Mouse (Mus musculus): ENCODE data around the gene Cd180. TPM values are rescaled to one million over a fixed set of nuclear protein-coding genes. Genes with fewer than 3 reads are reported as not detected.

Gene Cd180
- polyA plus RNA-seq, 1 experiment = 1.6 TPM

DNA sequence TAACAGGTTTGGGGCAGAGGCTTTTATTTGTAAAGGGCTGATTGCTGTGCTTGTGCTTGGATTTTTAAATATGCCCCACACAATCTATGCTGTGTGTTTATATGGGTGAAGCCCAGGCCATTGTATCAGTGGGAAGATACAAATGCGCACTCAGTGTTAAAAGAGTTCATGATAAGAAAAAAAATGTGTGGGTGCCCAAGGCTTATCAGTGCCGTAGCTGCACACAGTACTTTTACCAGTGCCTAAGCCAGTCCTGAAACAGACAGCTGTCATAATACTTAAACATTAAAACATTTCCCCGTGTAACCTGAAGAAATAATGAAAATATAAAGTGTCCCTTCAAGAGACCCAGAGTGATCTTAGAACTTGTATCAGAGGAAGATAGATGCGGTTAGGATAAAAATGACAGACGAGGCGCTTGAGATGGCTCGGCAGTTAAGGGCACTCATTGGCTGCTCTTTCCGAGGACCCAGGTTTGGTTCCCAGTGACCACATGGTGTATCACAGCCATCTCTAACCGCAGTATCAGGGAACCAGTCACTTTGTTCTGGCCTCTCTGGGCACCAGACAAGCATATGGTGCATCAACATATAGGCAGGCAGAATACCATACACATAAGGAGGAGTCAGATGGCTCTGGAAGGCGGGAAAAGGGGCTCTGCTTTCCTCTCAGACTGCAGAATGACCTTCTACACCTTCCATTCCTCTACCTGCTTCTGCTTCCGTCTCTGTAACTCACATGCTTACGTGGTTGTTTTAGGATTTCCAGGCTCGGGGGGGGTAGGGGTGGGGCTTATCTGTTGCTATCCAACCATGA, 46.6 kb downstream of the Cd180 start:
- DNase-seq (ENCODE audit: low spot score) = no peak

DNA sequence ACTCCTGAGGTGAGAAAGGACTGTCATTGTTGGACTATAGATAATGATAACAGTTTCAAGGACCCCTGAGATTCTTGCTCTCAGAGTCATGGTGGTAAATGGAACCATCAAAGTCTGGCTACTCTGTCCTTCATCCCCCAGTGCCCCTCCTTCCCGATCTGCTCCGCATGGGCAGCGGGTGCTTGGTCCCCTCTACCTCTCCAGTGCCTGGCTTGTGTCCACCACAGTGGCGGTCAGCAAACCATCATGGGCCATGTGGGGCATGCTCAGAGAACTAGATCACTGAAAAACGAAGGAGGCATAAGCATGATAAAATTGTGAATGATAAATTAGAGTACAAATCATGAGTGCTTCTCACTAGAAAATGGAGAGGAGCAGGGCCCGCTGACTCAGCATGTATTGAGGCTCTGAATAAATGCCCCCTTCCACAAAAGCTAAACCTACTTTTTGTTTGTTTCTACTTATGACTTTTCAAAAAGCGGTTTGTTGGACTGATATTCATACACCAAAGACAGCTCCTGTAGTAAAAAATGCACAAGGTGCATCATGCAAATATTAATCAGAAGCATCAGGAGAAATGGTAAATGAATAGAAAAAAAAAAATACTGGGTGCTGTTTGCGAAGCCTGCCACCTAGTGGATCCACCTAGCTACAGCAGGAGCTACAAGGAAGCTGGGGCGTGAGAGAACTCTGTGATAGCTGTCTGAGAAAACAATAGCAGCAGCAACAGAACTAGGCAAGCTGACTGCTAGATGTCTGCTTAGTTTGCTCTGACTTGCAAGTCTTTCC, 51.3 kb downstream of the Cd180 start:
- no peak for DNase-seq (ENCODE audit: low spot score)

DNA sequence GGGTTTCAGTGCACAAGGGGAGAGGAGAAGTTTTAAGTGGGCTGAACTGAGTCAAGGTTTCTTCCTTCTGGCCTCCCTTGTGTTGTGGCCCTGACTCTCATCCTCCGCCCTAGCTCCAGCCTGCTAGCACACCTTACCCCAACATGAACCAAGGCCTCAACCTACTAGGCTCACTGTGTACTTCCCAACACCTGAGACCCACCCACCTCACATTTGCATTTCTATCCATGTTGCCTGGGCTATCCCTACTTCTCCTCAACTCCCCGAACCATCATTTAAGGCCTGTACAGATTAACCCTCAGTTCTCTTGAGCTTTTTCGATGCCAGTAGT, 51.9 kb downstream of the Cd180 start:
- DNase-seq (ENCODE audit: low spot score) = no peak

DNA sequence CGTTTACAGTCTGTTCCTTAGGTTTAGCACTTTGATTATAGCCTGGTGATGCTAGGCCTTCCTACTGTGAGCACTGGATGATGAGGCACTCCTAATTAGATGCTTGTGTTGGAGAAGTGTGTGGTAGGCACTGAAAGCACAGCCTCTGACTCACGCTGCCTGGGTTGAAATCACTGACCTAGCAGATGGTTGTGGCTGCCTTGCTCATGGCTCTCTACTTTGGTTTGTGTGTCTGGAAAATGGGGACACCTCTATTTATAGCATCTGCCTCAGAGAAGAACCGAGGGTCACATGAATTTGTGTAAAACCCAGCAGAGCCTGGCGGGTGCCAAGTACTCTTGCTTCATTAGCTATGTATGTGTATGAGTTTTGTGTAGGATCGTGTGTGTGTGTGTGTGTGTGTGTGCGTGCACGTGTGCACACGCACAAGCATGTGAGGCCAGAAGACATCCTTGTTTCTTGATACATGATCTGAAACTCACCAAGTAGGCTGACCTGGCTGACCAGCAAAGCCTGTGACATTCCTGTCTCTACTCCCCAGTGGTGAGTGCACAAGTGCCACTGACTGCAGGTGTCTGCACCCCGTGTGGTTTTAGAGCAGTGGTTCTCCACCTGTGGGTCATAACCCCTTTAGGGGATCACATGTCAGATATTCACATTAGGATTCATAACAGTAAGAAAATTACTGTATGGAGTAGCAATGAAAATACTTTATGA, 52.4 kb downstream of the Cd180 start:
- DNase-seq (ENCODE audit: low spot score) = no peak

DNA sequence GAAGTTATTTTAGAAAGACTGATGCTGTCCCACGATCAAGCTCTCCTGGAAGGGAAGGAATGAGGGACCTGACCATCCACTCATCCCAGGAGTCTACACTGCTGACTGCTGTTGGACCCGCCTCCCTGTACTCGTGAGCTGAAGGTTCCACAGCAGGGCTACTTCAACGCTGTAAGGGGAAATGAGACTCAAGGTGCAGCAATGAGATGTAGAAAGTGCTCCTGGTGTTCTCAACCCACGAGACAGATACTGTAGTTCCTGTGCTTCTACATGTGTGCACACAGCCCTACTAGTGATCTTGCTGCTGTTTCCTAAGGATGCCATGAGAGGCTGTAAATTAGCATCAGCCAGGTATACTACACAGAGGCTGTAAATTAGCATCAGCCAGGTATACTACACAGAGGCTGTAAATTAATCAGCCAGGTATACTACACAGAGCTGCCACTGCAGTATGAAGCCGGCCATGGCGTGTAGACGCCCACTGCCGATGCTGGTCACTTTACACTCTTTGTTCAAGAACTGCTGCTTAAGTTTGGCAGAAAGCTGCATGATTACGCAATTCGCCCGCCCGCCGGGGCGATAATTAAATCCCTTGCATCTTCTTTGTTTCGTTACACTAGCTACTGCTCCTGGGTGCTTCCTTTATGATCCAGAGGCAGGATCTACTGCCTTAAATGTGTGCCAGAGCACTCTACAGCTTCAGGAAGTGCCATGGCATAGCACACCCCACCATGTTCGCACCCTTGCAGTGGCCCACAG, 53.6 kb downstream of the Cd180 start:
- DNase-seq (ENCODE audit: low spot score) = no peak

DNA sequence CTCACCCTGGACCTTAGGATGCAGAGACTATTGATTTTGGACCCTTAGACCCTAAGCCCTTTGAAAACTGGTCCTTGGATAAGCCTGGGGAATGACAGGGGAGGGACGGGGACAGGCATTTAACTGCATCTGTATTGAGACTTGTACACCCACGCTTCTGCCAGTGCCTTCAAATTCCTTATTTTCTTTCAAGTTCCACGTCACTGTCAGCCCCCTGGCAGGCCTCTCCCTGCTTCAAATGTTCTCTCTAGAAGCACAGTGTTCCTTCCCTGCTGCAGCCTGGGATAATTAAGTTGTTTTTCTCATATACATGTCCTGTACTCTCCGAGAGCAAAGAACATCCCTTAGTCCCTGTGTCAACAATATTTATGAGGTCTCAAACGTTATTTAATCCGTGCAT, 55.8 kb downstream of the Cd180 start:
- no peak for DNase-seq (ENCODE audit: low spot score)

DNA sequence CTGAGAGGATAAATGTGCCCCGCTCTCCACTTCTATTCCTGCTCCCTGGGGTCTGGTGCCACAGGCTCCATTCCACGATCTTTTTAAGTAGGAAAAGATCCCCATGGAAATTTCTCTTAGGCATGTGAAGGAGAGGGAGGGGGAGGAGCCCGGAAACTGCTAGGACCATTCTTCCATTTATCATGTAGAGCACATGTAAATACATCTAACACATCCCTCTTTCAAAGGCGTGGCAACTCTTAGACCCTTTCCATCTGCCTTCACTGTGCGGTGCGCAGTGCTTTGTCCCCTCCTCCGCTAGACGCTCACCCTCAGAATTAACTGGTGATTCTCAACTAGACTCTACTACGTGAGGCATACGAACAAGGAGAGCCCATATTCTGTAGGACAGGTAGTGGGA, 56.5 kb downstream of the Cd180 start:
- DNase-seq (ENCODE audit: low spot score) = no peak

DNA sequence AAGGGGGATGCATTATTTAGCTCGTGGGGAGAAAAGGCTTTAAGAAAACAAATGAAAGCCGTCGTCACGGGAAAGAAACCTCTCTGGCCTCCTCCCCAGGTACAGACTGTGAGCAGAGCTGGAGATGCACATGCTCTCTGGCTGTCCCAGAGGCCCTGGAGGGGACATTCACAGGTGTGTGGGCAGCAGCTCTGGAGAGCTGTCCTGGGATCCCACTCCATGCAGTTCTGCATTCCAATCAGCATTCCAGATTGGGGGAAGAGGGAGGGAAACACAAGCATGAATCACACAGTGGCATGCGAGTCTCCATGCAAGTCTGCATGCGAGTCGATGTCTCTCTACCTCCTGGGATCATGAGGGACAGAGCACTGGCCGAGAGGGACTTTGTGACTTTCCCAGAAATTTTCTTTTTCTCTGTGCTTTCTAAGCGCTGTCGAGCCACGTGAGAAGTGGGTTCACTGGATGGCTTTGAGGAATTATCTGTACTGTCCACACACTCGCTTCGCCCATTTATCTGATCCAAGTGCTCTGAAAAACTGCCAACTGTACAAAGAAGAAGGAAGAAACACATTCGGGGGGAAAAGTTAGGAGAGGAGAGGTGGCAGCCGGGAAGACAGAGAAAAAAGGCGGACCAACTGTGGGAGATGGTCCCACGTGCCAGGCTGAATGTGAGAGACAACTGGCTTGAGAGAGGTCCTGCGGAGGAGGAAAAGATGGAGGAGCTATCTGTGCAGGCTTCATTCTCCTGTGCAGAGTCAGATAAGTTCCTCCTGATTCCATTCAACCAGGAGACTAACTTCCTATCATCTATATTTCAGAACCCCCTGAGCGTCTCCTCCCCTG, 60.6 kb downstream of the Cd180 start:
- DNase-seq (ENCODE audit: low spot score) = no peak

DNA sequence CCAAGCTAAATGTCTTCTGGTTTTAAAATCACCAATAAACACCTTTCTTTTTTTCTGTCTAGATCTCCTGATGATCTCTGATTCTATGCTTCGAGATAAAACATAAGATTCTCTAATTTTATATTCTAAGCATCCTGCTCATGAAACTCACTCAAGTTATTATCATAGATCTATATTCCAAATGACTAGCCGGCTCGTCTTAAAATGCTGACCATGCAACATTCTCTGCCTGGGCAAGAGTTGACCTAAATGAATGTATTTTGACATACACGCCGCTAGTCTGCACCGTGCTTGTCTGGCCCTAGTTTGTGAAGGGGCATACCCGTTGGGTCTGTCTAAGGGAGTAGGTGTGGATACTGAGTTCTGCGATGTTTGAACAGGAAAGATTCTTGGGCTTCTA, 61.8 kb downstream of the Cd180 start:
- DNase-seq (ENCODE audit: low spot score) = no peak

DNA sequence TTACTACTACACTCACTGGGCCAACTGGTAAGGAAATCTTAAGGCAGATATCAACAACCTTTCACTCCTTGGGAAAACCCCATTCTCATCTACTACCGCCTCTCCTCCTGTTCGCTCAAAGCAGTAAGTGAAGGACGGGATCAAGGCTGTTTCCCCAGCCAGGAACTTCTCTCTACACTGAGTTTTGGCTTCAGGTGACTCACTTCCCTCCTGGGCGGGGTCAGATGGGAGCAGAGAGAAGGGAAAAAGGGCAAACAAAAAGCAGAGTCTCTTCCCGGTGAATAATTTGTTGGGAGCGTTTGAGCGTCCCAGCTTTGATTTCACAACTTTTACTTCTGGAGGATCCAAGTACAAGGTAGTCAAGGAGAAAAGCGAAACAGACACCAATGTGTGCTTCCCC, 62.7 kb downstream of the Cd180 start:
- no peak for DNase-seq (ENCODE audit: low spot score)

DNA sequence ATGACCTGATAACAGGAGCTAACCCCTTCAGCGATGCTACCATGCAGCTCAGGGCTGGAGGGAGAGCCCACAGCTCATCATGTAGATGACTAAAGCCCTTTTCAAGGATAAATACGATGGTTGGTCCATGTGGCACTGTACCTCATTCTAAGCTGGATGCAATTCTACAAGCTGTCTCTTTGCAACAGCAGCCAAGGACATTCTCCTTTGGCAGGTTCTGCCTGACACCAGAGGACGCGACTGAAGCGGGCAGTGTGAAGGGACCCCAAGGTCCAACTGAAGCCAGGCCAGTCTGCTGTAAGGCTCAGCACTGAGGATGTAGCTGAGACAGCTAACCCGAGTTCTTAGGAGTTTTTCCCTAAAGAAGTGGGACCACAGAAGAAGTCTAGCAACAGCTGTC, 64.7 kb downstream of the Cd180 start:
- DNase-seq (ENCODE audit: low spot score) = no peak

DNA sequence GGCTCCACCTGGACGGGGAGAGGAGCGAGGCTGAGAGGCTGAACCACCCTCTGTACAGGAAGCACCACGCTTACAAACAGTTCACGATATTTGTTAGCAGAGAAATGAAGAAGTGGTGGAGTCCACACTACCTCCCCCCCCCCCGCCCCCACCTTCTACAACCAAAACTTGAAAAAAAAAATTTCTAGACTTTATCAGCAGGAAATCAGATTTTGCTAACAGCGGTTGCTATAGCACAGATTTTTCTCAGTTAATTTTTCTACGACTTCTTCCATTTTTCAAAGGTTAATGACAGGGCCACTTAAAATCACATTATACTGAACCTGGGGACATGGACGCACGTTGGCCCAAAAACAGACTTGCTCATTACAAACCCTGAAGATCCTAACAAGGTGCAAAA, 68.1 kb downstream of the Cd180 start:
- no peak for DNase-seq (ENCODE audit: low spot score)

DNA sequence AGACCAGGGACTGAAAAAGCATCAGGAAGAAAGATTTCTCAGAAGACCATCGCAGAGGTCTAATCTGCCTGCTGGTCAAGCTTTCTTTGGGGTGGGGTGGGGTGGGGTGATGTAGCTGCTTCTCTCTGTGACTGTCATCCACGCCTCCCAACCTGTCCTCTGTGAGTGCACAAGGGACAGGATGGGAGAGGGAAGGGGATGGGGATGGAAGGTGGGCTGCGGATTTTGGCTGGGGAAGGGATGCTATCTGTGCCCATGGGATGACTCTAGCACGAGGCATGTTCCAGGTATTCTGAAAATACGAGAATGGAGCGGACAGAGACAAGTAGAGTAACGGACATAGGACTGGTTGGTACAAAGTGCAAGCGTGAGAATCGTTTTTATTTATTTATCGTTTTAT, 68.8 kb downstream of the Cd180 start:
- no peak for DNase-seq (ENCODE audit: low spot score)

DNA sequence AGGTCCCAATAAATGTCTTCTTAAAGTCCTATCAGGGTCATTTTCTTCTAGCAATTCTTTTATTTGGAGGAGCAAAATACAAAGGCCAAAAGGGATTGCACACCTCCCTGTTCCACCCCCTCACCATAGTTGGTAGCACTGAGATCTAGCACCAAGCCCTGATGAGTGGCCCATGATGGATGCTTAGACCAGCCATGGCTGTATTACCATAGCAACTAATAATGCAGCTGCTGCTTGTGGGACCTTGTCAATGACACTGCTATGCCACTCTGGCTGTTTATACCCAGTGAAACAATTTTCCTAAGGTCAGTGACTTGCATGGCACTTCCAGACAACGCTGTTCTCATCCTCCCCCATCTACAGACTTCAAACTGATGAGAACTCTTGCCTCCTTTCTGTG, 70.9 kb downstream of the Cd180 start:
- DNase-seq (ENCODE audit: low spot score) = no peak

DNA sequence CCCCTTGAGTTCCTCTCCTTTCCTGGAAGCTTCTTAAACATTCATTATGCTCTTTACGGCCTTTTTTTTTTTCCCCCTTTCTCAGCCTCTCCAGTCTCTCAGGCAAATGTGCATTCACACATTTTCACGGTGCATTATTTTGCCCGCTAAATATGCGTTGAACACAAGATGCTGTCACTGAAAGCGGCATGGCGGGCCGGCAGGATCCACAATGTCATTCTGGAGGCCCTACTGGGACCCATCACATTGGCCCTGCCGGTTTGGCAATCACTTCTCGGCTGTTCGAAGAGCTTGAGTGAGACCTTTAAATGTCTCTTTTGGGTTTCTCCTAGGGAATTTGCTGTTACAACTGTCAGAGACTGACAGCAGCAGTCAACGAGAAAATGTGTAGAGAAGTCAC, 71.9 kb downstream of the Cd180 start:
- DNase-seq (ENCODE audit: low spot score) = no peak

DNA sequence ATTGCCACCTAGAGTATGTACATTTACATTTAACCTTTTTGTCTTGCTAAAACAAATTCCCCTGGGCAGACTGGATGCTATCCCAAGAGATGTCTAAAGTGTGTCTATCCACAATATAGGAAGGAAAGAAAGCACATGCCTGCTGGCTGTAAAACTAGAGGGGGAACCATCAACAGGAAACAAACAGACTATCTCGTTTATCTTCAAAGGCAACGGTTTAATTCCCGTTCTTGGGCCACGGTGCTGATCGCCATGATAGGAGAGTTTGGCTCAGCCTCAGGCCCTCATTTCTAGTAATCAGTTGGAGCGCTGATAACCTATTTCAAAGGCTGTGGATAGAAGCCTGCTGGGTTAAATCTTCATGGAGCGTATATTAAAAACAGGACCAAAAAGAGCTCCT, 73.8 kb downstream of the Cd180 start:
- no peak for DNase-seq (ENCODE audit: low spot score)

DNA sequence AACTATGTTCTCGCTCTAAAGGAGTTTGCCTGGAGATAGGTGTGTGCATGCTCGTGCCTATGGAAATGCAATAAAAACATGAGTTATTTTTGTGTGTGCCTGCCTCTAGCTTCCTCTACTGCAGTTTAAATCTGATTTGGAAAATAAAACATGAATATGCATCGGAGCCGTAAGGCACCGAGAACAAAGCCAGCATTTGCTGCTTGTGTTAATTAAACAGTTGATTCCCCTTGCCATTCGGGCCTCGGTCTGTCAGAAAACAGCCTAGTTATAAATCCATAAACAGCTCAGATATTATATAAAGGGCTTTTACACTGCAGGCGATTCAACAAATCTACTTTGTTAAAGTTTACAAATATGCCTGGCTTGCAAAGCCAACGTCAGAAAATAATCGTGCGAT, 75.2 kb downstream of the Cd180 start:
- no peak for DNase-seq (ENCODE audit: low spot score)

DNA sequence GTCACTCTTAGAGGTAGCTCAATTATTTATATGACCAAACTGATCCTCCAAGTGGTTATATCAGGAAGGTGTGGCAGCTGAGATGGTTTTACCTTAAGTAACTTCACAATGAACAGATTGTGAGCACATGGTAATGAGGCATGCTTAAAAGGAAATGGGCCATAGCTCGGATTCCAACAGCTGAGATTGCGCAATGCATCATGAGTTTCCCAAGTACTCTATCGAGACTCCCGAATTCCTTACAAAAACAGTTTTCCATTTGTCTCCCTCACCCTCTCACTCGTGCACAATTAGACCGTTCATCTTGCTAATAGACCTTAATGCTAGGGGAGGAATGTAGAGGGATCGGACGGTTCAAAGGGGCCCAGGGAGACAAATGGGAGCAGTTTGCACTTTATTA, 76.8 kb downstream of the Cd180 start:
- no peak for DNase-seq (ENCODE audit: low spot score)

DNA sequence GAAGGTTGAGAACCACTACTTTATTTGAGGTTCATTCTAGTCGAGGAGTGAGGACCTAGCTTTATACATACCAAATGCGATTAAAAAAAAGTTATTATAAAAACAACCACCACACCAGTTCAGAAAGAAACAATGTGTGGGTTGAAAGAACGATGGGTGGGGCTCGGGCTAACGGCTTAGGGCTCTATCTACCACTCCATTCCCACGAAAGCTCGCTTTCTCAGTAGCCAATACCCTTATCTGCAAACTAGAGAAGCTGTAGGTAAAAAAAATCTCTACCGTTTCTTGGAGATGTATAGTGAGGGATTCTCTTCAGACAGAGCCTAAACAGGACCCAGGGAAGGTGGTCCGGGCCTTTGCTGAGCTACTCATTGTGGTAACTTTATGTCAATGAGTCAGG, 79.8 kb downstream of the Cd180 start:
- no peak for DNase-seq (ENCODE audit: low spot score)

DNA sequence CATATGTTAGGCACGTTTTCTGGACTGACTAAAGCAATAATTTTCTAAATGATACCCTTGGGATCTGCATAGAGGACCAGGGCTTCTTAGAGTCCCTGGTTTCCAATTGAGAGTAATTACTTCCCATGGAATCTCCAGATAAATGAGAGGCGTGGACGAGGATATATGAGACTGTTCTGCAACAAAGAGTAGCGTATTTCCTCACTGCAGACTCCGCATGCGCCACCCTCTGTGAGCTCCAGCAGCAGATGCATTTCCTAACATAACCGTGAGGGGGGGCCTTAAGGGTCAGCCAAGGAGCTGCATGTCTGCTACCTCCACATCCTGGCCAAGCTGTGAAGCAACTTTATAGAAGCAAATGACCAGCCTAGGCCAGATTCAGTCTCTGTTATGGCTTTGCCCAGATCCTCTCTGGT, 81.4 kb downstream of the Cd180 start:
- DNase-seq (ENCODE audit: low spot score) = no peak

DNA sequence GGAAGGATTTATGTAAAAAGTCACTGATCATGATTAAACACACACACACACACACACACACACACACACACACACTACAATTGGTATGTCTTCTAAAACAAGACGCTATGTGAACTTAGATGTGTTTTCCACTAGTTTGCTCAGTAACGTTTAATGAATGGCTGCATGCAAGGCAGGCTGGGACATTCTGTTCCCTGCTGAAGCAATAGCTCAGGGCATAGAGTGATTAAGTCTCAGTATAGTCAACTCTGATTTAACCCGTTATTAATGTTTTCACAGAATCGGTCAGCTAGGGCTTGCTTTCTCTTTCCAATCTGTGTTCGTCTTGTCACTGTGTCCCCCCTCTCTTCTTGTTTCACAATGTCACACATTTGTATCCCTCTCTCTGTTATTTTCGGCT, 82.1 kb downstream of the Cd180 start:
- no peak for DNase-seq (ENCODE audit: low spot score)
